Mouse (Mus musculus): Measurements from ENCODE around the gene Map1s. TPM values are rescaled to one million over a fixed set of nuclear protein-coding genes. Genes with fewer than 3 reads are reported as not detected.
A peak's percentile ranks its signal among the peaks of the same experiment; 100 is the strongest.
"Not testable (repeated sequence)": the region's sequence is repeated elsewhere in the genome, so short reads cannot be mapped to it uniquely, and the experiment has no call there.

The Map1s gene
- polyA plus RNA-seq, 1 experiment from 2014 or later = 22.7 TPM

DNA sequence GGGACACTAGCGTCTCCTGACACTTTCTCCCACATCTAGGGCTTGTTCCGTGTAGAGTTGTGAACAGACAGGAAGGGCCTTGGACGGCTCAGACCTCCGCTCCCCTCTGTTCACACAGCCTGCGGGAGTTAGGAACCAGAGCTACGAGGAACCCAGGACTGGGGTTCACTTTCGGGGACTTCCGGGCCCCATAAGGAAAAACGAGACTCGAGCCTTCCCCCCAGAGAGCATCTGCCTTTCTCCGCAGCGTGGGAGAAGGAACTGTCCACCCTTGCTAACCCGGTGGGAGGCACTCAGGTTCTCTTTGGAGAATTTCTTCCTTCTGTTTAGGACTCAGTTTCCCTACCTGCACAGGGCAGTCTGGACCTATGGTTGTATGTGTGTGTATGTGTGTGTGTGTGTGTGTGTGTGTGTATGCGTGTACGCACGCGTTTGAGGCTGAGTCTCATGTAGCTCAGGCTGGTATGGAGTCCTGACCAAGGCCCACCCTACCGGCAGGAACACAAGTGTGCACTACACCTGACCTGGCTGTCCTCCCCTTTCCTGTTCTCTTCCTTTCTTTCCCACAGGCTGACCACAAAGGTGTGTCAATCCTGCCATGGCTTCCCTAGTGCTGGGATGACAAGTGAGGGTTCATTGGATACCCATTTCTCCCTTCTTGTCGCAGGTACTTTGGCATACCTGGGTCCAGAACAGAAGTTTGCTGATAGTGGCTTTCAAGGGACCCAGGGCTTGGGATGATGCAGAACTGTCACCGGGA lies 12.7 kb upstream of the Map1s start:
- 28% methylated on average over 20 of the region's 20 CpGs for WGBS
- Histone ChIP-seq H3K4me3 (ENCODE audit: low read depth, low read length) (no peak overlapping the region), H3K9ac (replicated peaks; ENCODE audit: low read depth) (no peak overlapping the region)

DNA sequence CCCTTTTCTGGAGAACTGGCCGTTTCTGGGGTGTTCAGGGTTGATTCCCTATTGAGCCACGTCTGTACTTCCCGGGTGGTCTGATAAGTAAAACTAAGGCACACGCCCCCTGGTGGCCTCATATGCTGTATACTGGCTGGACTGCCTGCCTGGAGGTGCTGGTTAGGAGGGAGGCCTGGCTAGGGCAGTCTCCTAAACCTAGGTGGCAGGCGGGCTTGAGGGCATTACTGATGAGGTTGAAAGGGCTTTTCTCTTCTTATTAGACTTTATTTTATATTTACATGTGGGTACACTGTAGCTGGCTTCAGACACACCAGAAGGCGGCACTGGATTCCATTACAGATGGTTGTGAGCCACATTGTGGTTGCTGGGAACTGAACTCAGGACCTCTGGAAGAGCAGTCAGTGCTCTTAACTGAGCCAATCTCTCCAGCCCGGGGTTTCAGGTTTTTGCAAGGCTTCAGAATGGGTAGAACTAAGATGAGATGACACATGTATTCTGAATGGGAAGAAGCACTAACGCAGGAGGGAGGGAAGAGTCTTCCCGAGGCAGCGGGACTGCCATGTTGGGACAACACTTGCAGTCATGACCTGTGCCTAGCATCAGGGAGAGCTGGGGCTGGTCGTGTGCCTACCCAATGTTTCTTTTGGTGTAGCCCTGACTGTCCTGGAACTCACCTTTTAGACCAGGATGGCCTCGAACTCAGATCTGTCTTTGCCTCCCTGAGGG lies 11.9 kb upstream of the Map1s start:
- Histone ChIP-seq H3K4me1 (ENCODE audit: insufficient read depth, low read depth, low read length) (peaks cover 12% of the 10 kb centered on the region; the same call in 1 of the 2 replicates), H3K27ac (ENCODE audit: low read length) (no peak overlapping the region), H3K4me2 (replicated peaks; ENCODE audit: low read depth, low read length) (no peak overlapping the region), H3K27me3 (replicated peaks; ENCODE audit: insufficient read depth, low read length) (peaks cover 25% of the 10 kb centered on the region), H3K9me3 (ENCODE audit: low read length) (no peaks in the 10 kb centered on the region), H3K4me3 (ENCODE audit: low read depth, low read length) (no peak overlapping the region), H3K36me3 (ENCODE audit: insufficient read depth, low read length) (peaks cover 11% of the 10 kb centered on the region), H3K9ac (replicated peaks; ENCODE audit: low read depth) (no peak overlapping the region)
- 0 out of 2 replicates have a peak, but pooled peaks have one; percentile 14 for ATAC-seq
- TF ChIP-seq EP300 (IDR thresholded peaks at IDR 0.05) (no peak), CTCF (IDR thresholded peaks at IDR 0.05) (peak; percentile 83)
- DNase-seq (ENCODE audit: low spot score) = peak; percentile 91
- WGBS = 32% methylated on average over 12 of the region's 12 CpGs

More for the DNA sequence above, 12.7 kb upstream of the Map1s start:
- no peak for ATAC-seq
- Histone ChIP-seq H3K4me2 (replicated peaks; ENCODE audit: low read depth, low read length) (peak overlapping the region; percentile 44; the same call in 1 of the 2 replicates), H3K36me3 (ENCODE audit: insufficient read depth, low read length) (peaks cover 11% of the 10 kb centered on the region), H3K9me3 (ENCODE audit: low read length) (no peaks in the 10 kb centered on the region), H3K27me3 (replicated peaks; ENCODE audit: insufficient read depth, low read length) (peaks cover 25% of the 10 kb centered on the region), H3K27ac (ENCODE audit: low read length) (no peak overlapping the region), H3K4me1 (ENCODE audit: insufficient read depth, low read depth, low read length) (peaks cover 12% of the 10 kb centered on the region; the same call in 1 of the 2 replicates)
- DNase-seq (ENCODE audit: low spot score) = no peak
- TF ChIP-seq CTCF (IDR thresholded peaks at IDR 0.05) (no peak), EP300 (IDR thresholded peaks at IDR 0.05) (no peak)

DNA sequence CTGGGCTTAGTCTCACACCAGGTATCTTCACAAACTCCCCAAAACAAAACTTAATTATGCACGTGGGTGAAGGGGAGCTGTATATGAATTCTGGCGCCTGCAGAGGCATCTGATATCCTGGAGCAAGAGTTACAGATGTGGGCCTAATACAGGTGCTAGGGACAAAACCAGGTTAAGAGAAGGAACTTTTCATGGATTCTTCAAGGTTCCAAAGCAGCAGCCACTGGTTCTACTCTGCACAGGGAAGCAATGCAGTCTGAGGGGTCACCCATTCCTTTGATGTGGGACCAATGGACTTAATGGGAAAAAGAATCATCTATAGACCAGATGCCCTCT lies 11.4 kb upstream of the Map1s start:
- DNase-seq (ENCODE audit: low spot score) (no peak), ATAC-seq (no peak)
- Histone ChIP-seq H3K4me2 (replicated peaks; ENCODE audit: low read depth, low read length) (no peak overlapping the region), H3K36me3 (ENCODE audit: insufficient read depth, low read length) (peaks cover 11% of the 10 kb centered on the region), H3K27ac (ENCODE audit: low read length) (no peak overlapping the region), H3K4me1 (ENCODE audit: insufficient read depth, low read depth, low read length) (peaks cover 12% of the 10 kb centered on the region; the same call in 1 of the 2 replicates), H3K9ac (replicated peaks; ENCODE audit: low read depth) (no peak overlapping the region), H3K27me3 (replicated peaks; ENCODE audit: insufficient read depth, low read length) (peaks cover 25% of the 10 kb centered on the region), H3K9me3 (ENCODE audit: low read length) (no peaks in the 10 kb centered on the region), H3K4me3 (ENCODE audit: low read depth, low read length) (no peak overlapping the region)
- 62% methylated on average over 2 of the region's 2 CpGs for WGBS
- TF ChIP-seq CTCF (IDR thresholded peaks at IDR 0.05) (no peak), EP300 (IDR thresholded peaks at IDR 0.05) (no peak)

DNA sequence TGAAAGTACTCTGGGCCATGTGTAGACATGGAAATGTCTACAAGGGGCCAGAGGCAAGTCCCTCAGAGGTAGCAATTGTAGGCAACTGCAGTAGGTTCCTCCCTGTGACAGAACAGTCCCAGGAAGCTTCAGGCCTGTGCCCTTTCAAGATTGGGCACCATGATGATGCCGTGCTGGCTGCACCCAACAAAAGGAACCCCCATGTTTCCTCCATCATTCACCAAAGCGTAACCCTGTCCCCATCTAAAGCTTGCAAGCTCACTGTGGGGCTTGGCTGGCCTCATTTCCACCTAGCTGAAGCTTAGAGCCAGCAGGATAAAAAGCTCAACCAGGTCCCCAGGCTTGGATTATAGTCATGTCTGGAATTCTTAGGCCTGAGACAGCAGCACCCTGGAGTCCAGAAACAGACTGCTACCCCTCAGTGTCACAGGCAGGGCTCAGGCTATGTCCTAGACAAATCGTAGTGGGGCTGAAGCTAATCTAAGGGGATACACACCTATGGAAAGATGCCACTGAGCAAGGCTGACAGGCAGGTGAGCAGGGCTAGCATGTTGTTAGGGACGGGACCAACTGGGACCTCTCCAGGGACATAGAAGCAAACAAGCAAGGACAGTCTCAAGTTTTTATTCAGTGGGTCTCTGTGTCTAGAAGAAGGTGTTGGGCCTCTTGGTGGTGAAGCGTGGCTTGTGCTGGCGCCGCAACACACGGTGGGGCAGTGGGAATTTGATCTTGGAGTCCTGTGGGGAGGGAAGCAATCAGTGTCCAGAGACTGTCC lies 10.8 kb upstream of the Map1s start:
- no peaks in the 10 kb centered on the region for H3K9me3 ChIP-seq (ENCODE audit: low read length)
- H3K4me3 ChIP-seq (ENCODE audit: low read depth, low read length) = no peak overlapping the region
- DNase-seq (ENCODE audit: low spot score) (no peak), ATAC-seq (no peak)
- H3K4me2 ChIP-seq (replicated peaks; ENCODE audit: low read depth, low read length) = no peak overlapping the region
- H3K4me1 ChIP-seq (ENCODE audit: insufficient read depth, low read depth, low read length) = peaks cover 12% of the 10 kb centered on the region; the same call in 1 of the 2 replicates
- H3K27ac ChIP-seq (ENCODE audit: low read length) = no peak overlapping the region
- peaks cover 25% of the 10 kb centered on the region for H3K27me3 ChIP-seq (replicated peaks; ENCODE audit: insufficient read depth, low read length)
- WGBS = 88% methylated on average over 8 of the region's 8 CpGs
- TF ChIP-seq CTCF (IDR thresholded peaks at IDR 0.05) (no peak), EP300 (IDR thresholded peaks at IDR 0.05) (no peak)
- no peak overlapping the region for H3K9ac ChIP-seq (replicated peaks; ENCODE audit: low read depth)
- H3K36me3 ChIP-seq (ENCODE audit: insufficient read depth, low read length) = peaks cover 11% of the 10 kb centered on the region

DNA sequence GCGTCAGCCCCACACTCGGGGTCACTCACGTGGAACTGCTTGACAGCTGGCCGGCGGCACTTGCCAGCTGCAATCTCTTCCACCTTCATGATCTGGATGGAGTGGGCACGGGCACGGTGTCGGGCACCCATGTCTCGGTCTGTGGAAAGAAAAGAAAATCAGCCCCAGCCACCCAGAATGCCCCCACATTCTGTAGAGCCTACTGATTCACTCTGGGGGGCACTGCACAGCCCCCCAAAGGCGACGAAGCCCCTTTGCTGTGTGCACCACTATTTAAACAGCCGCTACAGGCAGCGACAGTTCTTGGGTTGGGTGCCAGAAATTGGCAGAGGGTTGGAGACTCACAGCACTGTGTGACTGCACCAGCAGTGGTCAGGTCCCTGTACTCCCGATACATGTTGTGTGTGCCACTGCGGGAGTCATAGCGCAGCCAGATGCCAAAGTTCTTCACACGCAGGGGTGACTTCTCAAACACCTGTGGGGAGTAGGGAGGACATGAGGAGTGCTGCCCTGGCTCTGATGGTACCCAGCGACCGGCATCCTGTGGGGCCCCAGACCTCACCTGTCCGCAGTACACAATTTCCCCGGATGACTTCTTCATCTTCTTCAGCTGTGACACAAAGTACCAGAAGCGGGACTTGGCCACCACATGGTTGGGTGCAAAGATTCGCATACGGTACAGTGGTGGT lies 10.0 kb upstream of the Map1s start:
- peaks cover 11% of the 10 kb centered on the region for H3K36me3 ChIP-seq (ENCODE audit: insufficient read depth, low read length)
- 77% methylated on average over 24 of the region's 24 CpGs for WGBS
- not testable (repeated sequence) for H3K9ac ChIP-seq (replicated peaks; ENCODE audit: low read depth); H3K27ac ChIP-seq (ENCODE audit: low read length); H3K9me3 ChIP-seq (ENCODE audit: low read length); H3K4me3 ChIP-seq (ENCODE audit: low read depth, low read length); DNase-seq (ENCODE audit: low spot score); ATAC-seq
- H3K4me2 ChIP-seq (replicated peaks; ENCODE audit: low read depth, low read length) = peak overlapping the region; percentile 79; the same call in 1 of the 2 replicates
- H3K27me3 ChIP-seq (replicated peaks; ENCODE audit: insufficient read depth, low read length) = peaks cover 23% of the 10 kb centered on the region
- peaks cover 12% of the 10 kb centered on the region; the same call in 1 of the 2 replicates for H3K4me1 ChIP-seq (ENCODE audit: insufficient read depth, low read depth, low read length)
